Comparison of ENCODE assay signal across 8 mouse cellular contexts in genomic region chr15:85702411-85702951, GRCm38 (mm10). TPM values are rescaled to one million over a fixed set of nuclear protein-coding genes. Genes with fewer than 3 reads are reported as not detected.
DNase-seq lines count a peak whose midpoint lies in the region; ATAC-seq and TF ChIP-seq lines count a peak whose summit lies in the region.

No protein-coding gene starts in this region.

- H3K4me1 ChIP-seq in liver, adult 2 months (ENCODE audit: control insufficient read depth, insufficient read depth, low read length), result peaks cover 64% of the 10 kb centered on the region
- peaks cover 79% of the 10 kb centered on the region for H3K4me1 ChIP-seq in olfactory bulb, adult 2 months (ENCODE audit: control insufficient read depth, insufficient read depth, low read length)

- intact Hi-C loops in gastrocnemius, adult 2 months (cut with DNase I), result loop anchor here (2.0 kb wide), 1 partner anchor 14 kb away; no protein-coding TSS in a partner anchor

- no peak for ATAC-seq in megakaryocyte-erythroid progenitor cell, adult 5-6 weeks (replicated peaks; ENCODE audit: low FRiP score, low TSS enrichment, poor library complexity, severe bottlenecking)

- H3K36me3 ChIP-seq in liver, adult 2 months (ENCODE audit: control insufficient read depth, insufficient read depth, low read length), result peaks cover 12% of the 10 kb centered on the region

- peak; percentile 84 for DNase-seq in liver, adult 2 months (ENCODE audit: extremely low read depth, low read depth, low spot score)
- no peak for DNase-seq in liver
- DNase-seq in cerebellum, adult 11-12 months, result peak; percentile 96
- peak; percentile 86 for DNase-seq in gastrocnemius, adult 2 months
- DNase-seq in kidney, postnatal 14 days, result peak; percentile 84
- DNase-seq in spleen, postnatal 4 days (ENCODE audit: low spot score in 2 of 2), result no peak

- H3K27me3 ChIP-seq in liver, adult 2 months (ENCODE audit: control insufficient read depth, insufficient read depth, low read length), result no peaks in the 10 kb centered on the region

- TF ChIP-seq POLR2A in liver, adult 2 months (IDR thresholded peaks at IDR 0.05; ENCODE audit: extremely low read depth, insufficient read depth, low read length), result no peak
- no peak for TF ChIP-seq POLR2A in olfactory bulb, adult 2 months (IDR thresholded peaks at IDR 0.05; ENCODE audit: insufficient read depth, low read depth, low read length)

- H3K79me2 ChIP-seq in liver, adult 2 months (ENCODE audit: control insufficient read depth, insufficient read depth, low read length), result no peaks in the 10 kb centered on the region

- WGBS in liver, adult 2 months, result 16% methylated on average over 13 of the region's 13 CpGs
- WGBS in olfactory bulb, adult 2 months, result 10% methylated on average over 13 of the region's 13 CpGs

- peak overlapping the region; percentile 20 for H3K9ac ChIP-seq in liver, adult 2 months (ENCODE audit: low read depth, low read length)

- peak overlapping the region; percentile 92 for H3K27ac ChIP-seq in liver, adult 2 months (replicated peaks; ENCODE audit: insufficient read depth, low read depth, low read length)
- H3K27ac ChIP-seq in gastrocnemius, adult 2 months, result peak overlapping the region; percentile 84
- H3K27ac ChIP-seq in olfactory bulb, adult 2 months (ENCODE audit: insufficient read depth, low read depth, low read length), result peak overlapping the region; percentile 84

- TF ChIP-seq CTCF in liver, adult 2 months (IDR thresholded peaks at IDR 0.05; ENCODE audit: low read depth, low read length), result no peak
- TF ChIP-seq CTCF in gastrocnemius, adult 2 months (IDR thresholded peaks at IDR 0.05), result no peak
- no peak for TF ChIP-seq CTCF in olfactory bulb, adult 2 months (IDR thresholded peaks at IDR 0.05; ENCODE audit: insufficient read depth, low read depth, low read length)

- no peak overlapping the region for H3K4me3 ChIP-seq in liver, adult 2 months (ENCODE audit: insufficient read depth, low read depth, low read length)
- H3K4me3 ChIP-seq in gastrocnemius, adult 2 months, result peak overlapping the region; percentile 48
- H3K4me3 ChIP-seq in olfactory bulb, adult 2 months (ENCODE audit: insufficient read depth, low read depth, low read length), result no peak overlapping the region

RNA-seq across cellular contexts. Expression of gene Ppara, which starts 32.3 kb away (rescaled TPM):
- total RNA-seq in liver, adult 2 months (2014; rRNA removed), result 184 and 206 TPM in 2 replicates
- 36.2 and 39.8 TPM in 2 replicates for polyA plus RNA-seq in liver, adult 2 months (2012; rRNA removed)
- 10 to 100 TPM; 15.4 to 47.2 TPM for total RNA-seq in gastrocnemius, adult 2 months (2021)
- not detected in 2 replicates for polyA plus RNA-seq in olfactory bulb, adult 2 months (2012; ENCODE audit: insufficient read depth, insufficient read length, low replicate concordance, missing spikeins)
- not detected in 2 replicates for total RNA-seq in megakaryocyte-erythroid progenitor cell, adult 5-6 weeks (2014; fragmentation: Nextera tagmentation)
- total RNA-seq in megakaryocyte-erythroid progenitor cell, adult 5-6 weeks (2017), result not detected in 2 replicates

Comparison
In these comparisons a context has a peak if more than half of its experiments do, and no peak if none do; other contexts are left out.
1. DNase-seq: peak in liver, adult 2 months (single experiment), cerebellum, adult 11-12 months (single experiment), gastrocnemius, adult 2 months (single experiment) and kidney, postnatal 14 days (single experiment); none in liver (single experiment) and spleen, postnatal 4 days (0 of 2).
2. RNA of gene Ppara, which starts 32.3 kb away (total RNA-seq): 184 to 206 TPM in liver, adult 2 months and 15.4 to 47.2 TPM in gastrocnemius, adult 2 months; not detected in megakaryocyte-erythroid progenitor cell, adult 5-6 weeks; every median in the first group is over 10 times any median in the second.
3. Peak in every context shown above with its lines, with median percentiles within 50 percentile points of each other: H3K27ac ChIP-seq.